Mouse (Mus musculus): ENCODE data around the gene S100pbp. TPM values are rescaled to one million over a fixed set of nuclear protein-coding genes. Genes with fewer than 3 reads are reported as not detected.

The S100pbp gene
- polyA plus RNA-seq, 1 experiment from 2014 or later = 3.7 TPM

- no peak; the same call in 1 of the 2 replicates for ATAC-seq (ENCODE audit: low FRiP score, low TSS enrichment)
- H3K4me3 ChIP-seq (ENCODE audit: low read depth, low read length) = no peak overlapping the region
- no peak overlapping the region for H3K27ac ChIP-seq (replicated peaks)
- H3K36me3 ChIP-seq (ENCODE audit: control insufficient read depth, insufficient read depth, low read length) = no peaks in the 10 kb centered on the region
- peak overlapping the region; percentile 27 for H3K4me2 ChIP-seq (replicated peaks; ENCODE audit: low read depth)
- no peaks in the 10 kb centered on the region for H3K4me1 ChIP-seq (replicated peaks; ENCODE audit: control insufficient read depth, insufficient read depth)
- no peak for TF ChIP-seq EP300 (optimal IDR thresholded peaks at IDR 0.05)
- TF ChIP-seq CTCF (IDR thresholded peaks at IDR 0.05; ENCODE audit: low read depth) = peak; percentile 89
- H3K9me3 ChIP-seq (ENCODE audit: control insufficient read depth, low read length) = no peaks in the 10 kb centered on the region
- WGBS = 11% methylated on average over 15 of the region's 15 CpGs
- H3K9ac ChIP-seq (ENCODE audit: low read length) = no peak overlapping the region
- peak; percentile 76 for DNase-seq (ENCODE audit: low spot score)
- no peaks in the 10 kb centered on the region for H3K27me3 ChIP-seq (ENCODE audit: control insufficient read depth, insufficient read depth, low read length)
Observed at GRCm38 (mm10) chr4:129134799-129135585, 54.5 kb downstream of the S100pbp start.

- H3K27me3 ChIP-seq (ENCODE audit: control insufficient read depth, insufficient read depth, low read length) = no peaks in the 10 kb centered on the region
- no peaks in the 10 kb centered on the region; the same call in 1 of the 2 replicates for H3K4me1 ChIP-seq (replicated peaks; ENCODE audit: control insufficient read depth, insufficient read depth)
- no peak overlapping the region for H3K27ac ChIP-seq (replicated peaks)
- DNase-seq (ENCODE audit: low spot score) (no peak), ATAC-seq (ENCODE audit: low FRiP score, low TSS enrichment) (peak; percentile 31; the same call in 1 of the 2 replicates)
- H3K4me3 ChIP-seq (ENCODE audit: low read depth, low read length) = peak overlapping the region; percentile 18; the same call in 1 of the 2 replicates
- TF ChIP-seq CTCF (IDR thresholded peaks at IDR 0.05; ENCODE audit: low read depth) (no peak), EP300 (optimal IDR thresholded peaks at IDR 0.05) (no peak)
- 9% methylated on average over 17 of the region's 17 CpGs for WGBS
- no peak overlapping the region for H3K9ac ChIP-seq (ENCODE audit: low read length)
- no peaks in the 10 kb centered on the region for H3K36me3 ChIP-seq (ENCODE audit: control insufficient read depth, insufficient read depth, low read length)
- peak overlapping the region; percentile 47 for H3K4me2 ChIP-seq (replicated peaks; ENCODE audit: low read depth)
- no peaks in the 10 kb centered on the region for H3K9me3 ChIP-seq (ENCODE audit: control insufficient read depth, low read length)
Observed at GRCm38 (mm10) chr4:129130755-129131303, 58.7 kb downstream of the S100pbp start.

GRCm38 (mm10) chr4:129130149-129130548, 59.4 kb downstream of the S100pbp start:
- TF ChIP-seq CTCF (IDR thresholded peaks at IDR 0.05; ENCODE audit: low read depth) (peak; percentile 85), EP300 (optimal IDR thresholded peaks at IDR 0.05) (no peak)
- no peaks in the 10 kb centered on the region for H3K27me3 ChIP-seq (ENCODE audit: control insufficient read depth, insufficient read depth, low read length)
- 3% methylated on average over 8 of the region's 8 CpGs for WGBS
- no peaks in the 10 kb centered on the region; the same call in 1 of the 2 replicates for H3K4me1 ChIP-seq (replicated peaks; ENCODE audit: control insufficient read depth, insufficient read depth)
- no peaks in the 10 kb centered on the region for H3K36me3 ChIP-seq (ENCODE audit: control insufficient read depth, insufficient read depth, low read length)
- no peaks in the 10 kb centered on the region for H3K9me3 ChIP-seq (ENCODE audit: control insufficient read depth, low read length)
- H3K27ac ChIP-seq (replicated peaks) = no peak overlapping the region
- ATAC-seq (ENCODE audit: low FRiP score, low TSS enrichment) = peak; percentile 34; the same call in 1 of the 2 replicates
- no peak overlapping the region for H3K9ac ChIP-seq (ENCODE audit: low read length)
- peak overlapping the region; percentile 47 for H3K4me2 ChIP-seq (replicated peaks; ENCODE audit: low read depth)
- no peak overlapping the region for H3K4me3 ChIP-seq (ENCODE audit: low read depth, low read length)
- DNase-seq (ENCODE audit: low spot score) = peak; percentile 59

GRCm38 (mm10) chr4:129129387-129129786, 60.1 kb downstream of the S100pbp start:
- DNase-seq (ENCODE audit: low spot score) (no peak), ATAC-seq (ENCODE audit: low FRiP score, low TSS enrichment) (no peak)
- 45% methylated on average over 8 of the region's 9 CpGs for WGBS
- Histone ChIP-seq H3K4me2 (replicated peaks; ENCODE audit: low read depth) (no peak overlapping the region), H3K27ac (replicated peaks) (no peak overlapping the region), H3K9me3 (ENCODE audit: control insufficient read depth, low read length) (no peaks in the 10 kb centered on the region), H3K4me1 (replicated peaks; ENCODE audit: control insufficient read depth, insufficient read depth) (no peaks in the 10 kb centered on the region; the same call in 1 of the 2 replicates), H3K4me3 (ENCODE audit: low read depth, low read length) (no peak overlapping the region), H3K36me3 (ENCODE audit: control insufficient read depth, insufficient read depth, low read length) (no peaks in the 10 kb centered on the region), H3K9ac (ENCODE audit: low read length) (no peak overlapping the region), H3K27me3 (ENCODE audit: control insufficient read depth, insufficient read depth, low read length) (no peaks in the 10 kb centered on the region)
- TF ChIP-seq CTCF (IDR thresholded peaks at IDR 0.05; ENCODE audit: low read depth) (no peak), EP300 (optimal IDR thresholded peaks at IDR 0.05) (no peak)

GRCm38 (mm10) chr4:129128582-129129338, 60.8 kb downstream of the S100pbp start:
- ATAC-seq (ENCODE audit: low FRiP score, low TSS enrichment) = no peak
- no peaks in the 10 kb centered on the region; the same call in 1 of the 2 replicates for H3K4me1 ChIP-seq (replicated peaks; ENCODE audit: control insufficient read depth, insufficient read depth)
- WGBS = 56% methylated on average over 13 of the region's 13 CpGs

More at GRCm38 (mm10) chr4:129128582-129129338, 60.8 kb downstream of the S100pbp start:
- H3K27me3 ChIP-seq (ENCODE audit: control insufficient read depth, insufficient read depth, low read length) = no peaks in the 10 kb centered on the region
- H3K27ac ChIP-seq (replicated peaks) = no peak overlapping the region
- no peak for DNase-seq (ENCODE audit: low spot score)
- TF ChIP-seq CTCF (IDR thresholded peaks at IDR 0.05; ENCODE audit: low read depth) (no peak), EP300 (optimal IDR thresholded peaks at IDR 0.05) (no peak)
- no peak overlapping the region for H3K4me3 ChIP-seq (ENCODE audit: low read depth, low read length)
- H3K36me3 ChIP-seq (ENCODE audit: control insufficient read depth, insufficient read depth, low read length) = no peaks in the 10 kb centered on the region
- no peak overlapping the region for H3K4me2 ChIP-seq (replicated peaks; ENCODE audit: low read depth)
- H3K9me3 ChIP-seq (ENCODE audit: control insufficient read depth, low read length) = no peaks in the 10 kb centered on the region
- no peak overlapping the region for H3K9ac ChIP-seq (ENCODE audit: low read length)
